Mouse (Mus musculus) E14TG2a.4 (cell line): ENCODE results near the gene Eif4e3.

Experiments used
- CTCF ChIP-seq: conservative IDR thresholded peaks from 2 replicates; pipeline ENCODE4 v1.5.1; 2014; ENCODE audit warnings: low read length
- POU5F1 ChIP-seq: IDR thresholded peaks from 2 replicates; pipeline ENCODE4 v1.6.1; 2014; ENCODE audit warnings: low read length, borderline replicate concordance

DNA sequence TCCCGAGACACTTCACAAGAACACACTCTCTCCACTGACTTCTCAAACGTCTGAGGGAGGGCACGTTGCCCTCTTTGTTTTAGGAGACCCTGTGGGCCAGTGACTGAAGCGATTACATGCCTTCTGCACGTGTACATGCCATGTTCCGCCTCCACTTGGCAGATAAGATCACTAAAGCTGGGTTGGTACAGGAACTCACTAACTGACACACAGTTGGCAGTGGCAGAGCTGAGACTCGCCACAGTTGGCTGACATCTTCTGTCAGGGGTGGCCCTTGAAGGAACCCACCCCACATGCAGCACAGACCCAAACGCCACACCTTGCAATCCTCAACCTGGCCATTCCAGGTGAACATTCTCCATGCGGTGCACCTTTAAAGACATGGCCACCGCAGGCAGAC is 8.0 kb downstream of the Eif4e3 start:
- TF ChIP-seq CTCF (no peak), POU5F1 (no peak)
